Mouse (Mus musculus) urinary bladder, postnatal 25 days (tissue): ENCODE measurements at regions not wholly inside any gene's neighbourhood (a gene's known extent, or its start where the extent isn't known, plus 50 kb on each side); places are given as distances from the start of the nearest gene placed in this dataset.

Experiments
- DNase-seq: peaks from one replicate; pipeline ENCODE4 v3.0.0; 2022; ENCODE audit warnings: low spot score

DNA sequence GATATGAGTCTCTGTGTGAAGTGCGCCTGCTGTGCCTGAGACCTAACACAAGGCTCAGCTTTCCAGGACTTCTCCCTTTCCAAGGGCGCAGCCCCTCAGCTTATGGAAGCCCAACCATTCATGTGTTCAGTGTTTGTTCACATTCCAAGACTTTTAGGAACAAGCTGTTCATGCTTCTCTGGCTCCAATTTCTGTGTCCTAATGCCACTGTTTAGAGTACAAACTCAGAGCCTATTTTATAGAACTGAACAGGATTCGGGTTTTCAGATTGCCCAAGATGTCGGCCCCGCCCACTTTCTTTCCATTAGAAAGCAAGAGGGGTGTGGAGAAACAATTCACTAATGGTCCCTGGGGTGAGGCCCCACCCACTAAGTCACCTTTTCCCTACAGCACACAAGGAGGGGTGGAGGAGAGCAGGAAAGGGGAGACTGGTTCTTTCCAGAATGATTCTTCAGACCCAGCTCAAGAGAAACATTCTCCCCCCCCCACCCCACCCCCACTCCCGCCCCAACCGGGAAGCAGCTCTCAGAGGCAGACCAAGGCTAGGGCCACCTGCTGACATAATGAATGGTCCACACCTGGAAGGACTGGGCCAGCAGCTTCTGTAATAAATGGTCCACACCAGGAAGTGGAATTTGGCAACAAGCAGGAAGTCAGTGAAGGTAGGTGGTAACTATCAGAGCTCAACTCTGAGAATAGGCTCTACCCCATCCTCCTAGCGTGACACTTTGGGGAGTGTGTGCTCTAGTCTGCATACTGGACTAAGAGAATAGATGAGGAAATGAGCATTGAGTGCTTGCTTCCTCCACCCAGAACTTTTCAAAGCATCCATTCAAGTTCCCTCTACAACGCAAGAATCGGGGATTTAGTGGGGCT lies 120.2 kb upstream of the Zfp648 start:
- DNase-seq, result no peak

DNA sequence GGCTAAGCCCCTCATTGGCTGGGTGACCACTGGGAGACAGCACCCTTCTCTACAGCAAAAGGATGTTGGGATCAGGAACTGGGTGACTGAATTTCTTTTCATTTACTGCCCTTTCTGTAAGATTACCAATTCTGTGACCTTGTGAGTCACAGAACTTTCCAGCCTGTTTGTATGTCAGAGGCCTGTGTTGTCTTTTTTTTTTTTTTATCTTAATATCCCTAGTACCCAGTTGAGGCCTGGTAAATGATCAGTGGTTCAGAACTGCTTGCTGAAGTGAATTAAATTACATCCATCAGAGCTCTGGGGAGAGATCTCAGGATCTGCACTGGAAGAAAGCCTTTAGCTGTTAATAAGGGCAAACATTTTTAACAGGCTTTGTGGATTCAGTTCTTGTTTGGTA lies 114.8 kb upstream of the Zfp648 start:
- DNase-seq, result no peak

- DNase-seq, result no peak
Observed at GRCm38 (mm10) chr1:154089815-154090214, 111.2 kb upstream of the Zfp648 start.

DNA sequence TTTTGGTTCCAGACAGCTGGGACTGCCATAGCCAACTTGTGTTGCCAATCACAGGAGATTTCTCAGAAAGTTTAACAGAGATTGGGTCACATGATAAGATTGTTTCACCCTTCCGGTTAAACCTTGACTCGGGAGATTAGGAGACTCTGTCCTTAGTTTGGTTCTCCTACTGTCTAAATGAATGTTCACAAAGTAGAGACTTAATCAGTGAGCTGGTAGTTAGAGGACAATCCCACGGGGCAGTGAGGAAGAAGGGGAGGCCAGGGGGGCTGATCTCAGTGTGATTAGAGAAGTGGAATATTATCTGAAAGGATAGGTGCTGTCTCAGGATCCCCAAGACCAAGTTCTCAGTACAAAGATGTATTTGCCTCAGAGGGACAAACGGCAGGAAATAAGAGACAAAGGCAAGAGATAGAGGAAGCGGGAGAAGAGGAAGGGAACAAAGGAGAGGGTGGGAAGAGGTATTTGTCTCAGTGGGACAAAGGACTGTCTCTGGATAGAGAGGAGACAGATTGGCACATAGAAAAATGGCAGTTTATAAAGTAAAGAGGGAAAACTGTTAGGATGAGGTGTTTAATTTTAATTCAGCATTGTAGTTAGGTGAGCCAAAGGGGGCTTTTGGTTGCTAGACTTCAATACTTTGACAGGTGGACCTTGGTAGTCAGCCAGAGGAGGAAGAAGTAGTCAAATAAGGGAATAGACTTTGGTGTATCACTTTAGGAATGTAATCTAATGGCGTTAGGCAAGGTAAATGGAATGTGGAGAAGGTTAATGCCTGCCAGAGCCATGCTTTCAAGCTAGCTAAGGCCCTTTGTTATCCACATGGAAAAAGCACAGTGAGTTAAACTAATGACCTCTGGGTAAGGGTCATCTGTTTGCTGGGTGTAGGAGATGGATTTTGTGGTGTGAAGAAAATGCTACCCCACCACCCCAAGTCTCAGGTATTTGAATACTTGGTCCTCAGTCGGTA lies 110.2 kb upstream of the Zfp648 start:
- DNase-seq, result no peak

- DNase-seq, result no peak
Observed at GRCm38 (mm10) chr1:154093549-154093948, 107.4 kb upstream of the Zfp648 start.

DNA sequence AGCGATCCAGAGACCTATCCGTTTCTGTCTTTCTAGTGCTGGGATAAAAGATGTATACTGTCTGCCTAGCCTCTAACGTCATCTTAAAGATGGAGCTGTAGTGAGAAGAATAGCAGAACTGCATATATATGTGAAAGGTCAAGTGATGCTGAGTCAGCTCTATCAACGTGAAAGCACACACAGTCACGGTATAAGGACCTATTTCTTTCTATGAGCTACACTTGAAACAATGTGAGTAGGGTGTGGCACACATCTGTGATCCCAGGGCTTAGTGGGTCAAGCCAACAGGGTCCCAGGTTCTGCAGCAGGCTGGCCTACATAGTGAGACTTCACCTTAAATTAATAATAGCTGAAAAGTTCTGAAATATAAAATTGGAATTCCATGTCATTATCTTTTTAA lies 106.6 kb upstream of the Zfp648 start:
- no peak for DNase-seq

GRCm38 (mm10) chr1:154096113-154096512 lies 104.9 kb upstream of the Zfp648 start:
- no peak for DNase-seq

GRCm38 (mm10) chr1:154096911-154097310 lies 104.1 kb upstream of the Zfp648 start:
- no peak for DNase-seq

DNA sequence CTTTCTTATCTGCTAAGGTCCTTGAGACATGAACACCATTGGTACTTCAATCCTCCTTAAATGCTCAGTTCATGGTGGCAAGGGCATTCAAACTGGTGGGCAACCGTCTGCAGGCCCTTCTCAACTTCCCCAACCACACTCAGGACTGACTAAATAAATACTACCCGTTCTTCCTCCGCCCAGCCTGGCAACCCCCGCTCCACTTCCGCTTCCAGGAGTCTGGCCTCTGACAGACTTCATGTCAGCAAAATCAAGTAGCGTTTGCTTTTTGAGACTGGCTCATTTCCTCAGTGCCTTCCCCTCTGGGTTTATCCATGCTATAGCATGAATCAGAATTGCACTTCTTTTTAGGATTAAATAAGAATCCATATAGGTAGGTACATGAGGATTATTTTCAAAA lies 103.3 kb upstream of the Zfp648 start:
- DNase-seq, result no peak

DNA sequence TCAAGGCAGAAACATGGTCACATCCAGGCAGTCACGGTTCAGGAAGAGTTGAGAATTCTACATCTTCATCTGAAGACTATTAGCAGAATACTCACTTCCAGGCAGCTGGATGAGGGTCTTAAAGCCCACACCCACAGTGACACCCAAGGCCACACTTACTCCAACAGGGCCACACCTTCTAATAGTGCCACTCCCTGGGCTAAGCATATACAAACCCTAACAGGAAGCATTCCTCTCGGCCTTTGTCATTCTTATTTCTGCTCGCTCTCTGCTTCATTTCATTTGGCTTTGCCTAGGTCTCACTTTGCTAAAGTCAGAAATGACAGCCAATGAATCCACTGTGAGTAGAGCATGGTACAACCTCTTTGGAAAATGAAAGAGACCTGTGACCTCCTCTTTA lies 100.4 kb upstream of the Zfp648 start:
- DNase-seq, result no peak

DNA sequence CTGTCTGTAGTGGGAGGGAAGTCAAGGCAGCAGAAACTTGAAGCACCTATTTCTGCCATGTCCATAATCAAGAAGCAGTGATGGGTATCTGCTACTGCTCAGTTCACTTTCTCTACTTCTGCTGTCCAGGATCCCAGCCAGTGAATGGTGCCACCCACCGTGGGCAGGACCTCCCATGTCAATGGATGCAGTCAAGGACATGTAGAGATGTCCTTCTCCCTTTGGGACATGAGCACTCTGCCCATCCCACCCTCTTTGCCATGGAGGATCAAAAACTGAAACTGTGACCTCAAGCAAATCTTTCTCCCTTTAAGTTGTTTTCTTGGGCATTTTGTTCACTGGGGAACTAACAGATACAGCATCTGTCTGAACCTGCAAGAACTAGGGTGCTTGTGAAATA lies 99.6 kb upstream of the Zfp648 start:
- no peak for DNase-seq

DNA sequence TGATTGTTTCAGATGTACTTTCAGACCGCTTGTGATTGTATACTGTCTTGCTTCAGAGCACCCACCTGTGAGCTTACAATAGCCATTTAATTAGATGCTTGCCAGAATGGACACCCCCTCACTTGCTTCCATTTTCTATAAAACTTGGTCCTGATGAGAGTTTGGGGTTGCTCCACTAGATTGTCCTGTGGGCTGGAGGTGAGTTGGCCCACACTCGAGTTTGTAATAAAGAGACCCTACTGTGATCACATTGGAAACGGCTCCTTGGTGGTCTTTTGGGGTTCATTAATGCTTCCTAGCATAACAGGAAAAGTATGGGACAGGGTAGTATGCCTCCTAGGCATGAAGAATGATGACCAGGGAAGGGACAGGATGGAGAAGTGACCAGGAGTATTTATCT lies 98.8 kb upstream of the Zfp648 start:
- DNase-seq, result no peak

GRCm38 (mm10) chr1:154102871-154103596 lies 98.0 kb upstream of the Zfp648 start:
- peak; percentile 43 for DNase-seq

DNA sequence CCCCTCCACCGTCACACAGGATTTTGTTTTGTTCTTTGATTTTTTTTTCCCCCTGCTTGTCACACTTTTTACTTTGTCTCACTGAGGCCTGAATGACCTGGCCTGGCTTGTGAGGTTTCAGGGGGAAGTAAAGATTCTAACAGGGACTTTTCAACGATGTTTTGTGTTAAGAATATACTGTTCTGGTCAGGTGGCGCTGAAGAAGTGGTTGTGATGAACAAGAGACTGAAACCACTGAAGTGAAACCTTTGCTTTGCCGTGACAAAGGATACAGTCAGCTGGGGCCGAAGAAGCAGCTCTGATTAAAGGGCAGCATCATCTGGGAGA lies 97.4 kb upstream of the Zfp648 start:
- no peak for DNase-seq

DNA sequence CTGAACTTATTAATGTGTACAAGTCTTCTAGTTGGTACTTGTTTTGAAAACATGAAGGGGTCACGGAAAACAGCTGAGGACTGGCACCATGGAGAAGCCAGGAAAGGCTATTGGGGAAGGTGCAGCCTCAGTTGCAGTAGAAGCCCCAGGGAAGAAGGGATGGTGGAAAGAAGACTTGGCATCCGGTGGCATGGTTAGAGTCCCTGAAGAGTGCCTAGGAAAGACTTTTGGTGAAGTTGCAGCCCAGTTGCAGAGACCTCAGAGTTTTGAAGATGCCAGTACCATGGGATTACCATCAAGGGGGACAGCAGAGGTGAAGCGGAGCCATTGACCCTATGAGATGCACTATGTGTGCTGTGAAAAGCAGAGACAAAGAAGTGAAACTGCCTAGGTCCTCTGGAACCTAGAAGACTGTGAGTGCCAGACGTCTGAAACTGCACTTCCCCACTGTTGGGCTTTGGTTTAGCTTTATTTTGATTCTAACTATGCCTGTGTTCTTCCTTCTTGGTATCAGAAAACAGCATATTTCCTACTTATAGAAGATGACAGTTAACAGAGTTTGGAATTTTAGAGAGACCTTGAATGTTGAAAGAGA lies 96.9 kb upstream of the Zfp648 start:
- DNase-seq, result no peak

- no peak for DNase-seq
Observed at GRCm38 (mm10) chr1:154104779-154105178, 96.2 kb upstream of the Zfp648 start.

DNA sequence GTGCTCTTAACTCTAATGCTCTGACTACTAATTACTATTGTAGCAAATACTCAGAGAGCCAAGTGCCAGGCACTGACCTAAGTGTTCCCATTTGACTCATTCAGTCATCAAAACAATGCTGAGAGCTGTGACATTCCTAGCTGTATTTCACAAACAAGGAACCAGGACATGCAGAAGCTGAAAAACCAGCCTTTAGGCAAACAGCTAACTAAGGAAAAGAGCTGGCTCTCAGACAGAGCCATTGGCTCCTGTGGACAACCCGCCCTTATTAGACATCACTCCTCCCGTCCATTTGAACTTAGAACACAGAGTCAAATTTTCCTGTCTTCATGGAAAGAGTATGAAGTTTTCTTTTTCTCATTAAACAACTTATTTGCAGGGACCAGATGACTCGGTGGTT lies 88.5 kb upstream of the Zfp648 start:
- no peak for DNase-seq

DNA sequence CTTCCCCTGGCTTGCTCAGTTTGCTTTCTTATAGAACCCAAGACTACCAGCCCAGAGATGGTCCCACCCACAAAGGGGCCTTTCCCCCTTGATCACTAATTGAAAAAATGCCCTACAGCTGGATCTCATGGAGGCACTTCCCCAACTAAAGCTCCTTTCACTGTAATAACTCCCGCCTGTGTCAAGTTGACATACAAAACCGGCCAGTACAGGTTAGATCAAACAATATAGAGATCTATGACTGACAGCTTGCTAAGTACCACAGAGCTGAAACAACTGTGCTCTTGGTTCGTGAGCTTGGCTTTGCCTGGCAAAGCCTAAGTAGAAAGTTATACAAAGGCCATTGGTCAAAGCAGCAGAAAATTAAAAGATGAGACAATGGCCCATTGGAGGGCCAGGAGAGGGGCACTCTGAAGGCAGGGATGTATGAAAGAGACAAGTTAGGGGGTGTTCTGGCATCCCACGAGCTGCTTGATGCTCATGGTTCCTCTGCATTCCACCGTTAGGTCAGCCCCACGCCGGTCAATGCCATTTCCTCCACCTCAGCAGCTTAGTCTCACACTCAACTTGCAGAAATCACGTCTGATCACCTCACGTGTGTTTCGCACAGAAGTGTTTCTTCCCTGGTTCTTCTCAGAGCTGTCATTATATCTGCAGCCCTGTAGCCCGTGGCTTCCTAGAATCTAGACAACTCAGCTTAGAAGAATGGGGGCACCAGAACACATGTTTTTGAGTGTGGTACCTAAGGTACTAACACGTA lies 87.5 kb upstream of the Zfp648 start:
- DNase-seq, result no peak

- no peak for DNase-seq
Observed at GRCm38 (mm10) chr1:154116188-154116710, 84.7 kb upstream of the Zfp648 start.

- peak; percentile 27 for DNase-seq
Observed at GRCm38 (mm10) chr1:154117346-154117687, 83.7 kb upstream of the Zfp648 start.

DNA sequence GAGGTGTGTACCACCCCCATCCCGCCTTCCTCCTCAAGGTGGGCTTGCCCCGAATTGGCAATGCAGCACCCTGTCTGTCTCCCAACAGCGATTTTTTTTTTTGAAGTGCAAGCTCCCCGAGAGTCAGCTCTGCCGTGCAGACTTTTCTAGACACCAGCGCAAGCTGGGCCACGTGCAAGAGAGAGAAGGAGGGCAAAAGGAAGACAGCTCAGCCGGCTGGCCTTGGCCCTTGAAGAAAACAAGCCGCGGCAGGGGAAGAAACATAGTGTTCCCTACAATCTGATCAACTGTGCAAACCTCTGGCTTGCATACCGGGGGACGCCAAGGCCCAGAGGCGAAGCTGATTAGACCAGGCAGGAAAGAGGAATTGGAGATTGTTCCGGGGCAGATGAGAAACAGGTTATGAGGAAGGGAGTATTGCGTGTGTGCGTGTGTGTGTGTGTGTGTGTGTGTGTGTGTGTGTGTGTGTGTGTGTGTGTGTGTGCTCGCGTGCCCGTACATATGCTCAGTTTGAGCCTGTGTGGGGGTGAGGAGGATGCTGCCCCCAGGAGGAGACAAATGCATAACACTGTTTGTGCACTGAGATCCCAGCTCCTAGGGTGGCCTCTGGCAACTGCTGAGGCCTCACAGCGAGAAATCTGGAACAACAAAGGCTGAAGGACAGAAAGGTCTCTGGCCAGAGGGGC lies 83.2 kb upstream of the Zfp648 start:
- peak; percentile 54 for DNase-seq
